Comparison of ENCODE assay signal across 8 mouse cellular contexts in the genomic region with DNA sequence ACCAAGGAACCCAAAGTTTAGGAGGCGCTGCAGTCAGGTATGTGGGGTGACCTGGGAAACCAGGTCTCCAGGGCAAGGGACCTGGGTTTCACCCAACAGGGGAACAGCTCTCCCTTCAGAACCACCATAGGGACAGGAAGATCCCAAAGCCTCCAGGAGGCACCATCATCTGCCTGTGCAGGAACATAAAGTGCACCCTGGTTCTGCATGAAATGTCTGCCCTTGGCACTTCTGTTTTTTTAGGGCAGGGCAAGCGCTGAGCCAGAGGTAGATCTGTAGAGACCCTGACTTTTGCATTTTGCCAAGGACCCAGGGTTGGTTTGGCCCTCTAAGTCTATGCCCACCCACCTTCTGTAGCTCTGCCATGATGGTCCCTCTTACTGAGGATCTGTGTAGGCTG. TPM values are rescaled to one million over a fixed set of nuclear protein-coding genes. Genes with fewer than 3 reads are reported as not detected.
DNase-seq lines count a peak whose midpoint lies in the region; ATAC-seq lines count a peak whose summit lies in the region.

No protein-coding gene starts in this region.

- intact Hi-C loops in heart, postnatal 14 days (cut with DNase I), result loop anchor here (5.0 kb wide), 1 partner anchor 190 kb away; no protein-coding TSS in a partner anchor

- no peaks in the 10 kb centered on the region for H3K9me3 ChIP-seq in heart, embryonic 12.5 days (replicated peaks)
- no peaks in the 10 kb centered on the region for H3K9me3 ChIP-seq in liver, embryonic 11.5 days (ENCODE audit: control insufficient read depth, low read length)
- no peaks in the 10 kb centered on the region for H3K9me3 ChIP-seq in stomach, embryonic 16.5 days (replicated peaks; ENCODE audit: control insufficient read depth, low read length)

- H3K4me3 ChIP-seq in heart, embryonic 12.5 days, result no peak overlapping the region
- H3K4me3 ChIP-seq in liver, embryonic 11.5 days (ENCODE audit: low read depth, low read length), result peak overlapping the region; percentile 78; the same call in 1 of the 2 replicates
- H3K4me3 ChIP-seq in stomach, embryonic 16.5 days (replicated peaks; ENCODE audit: low read length), result no peak overlapping the region

- H3K36me3 ChIP-seq in heart, embryonic 12.5 days, result peaks cover 39% of the 10 kb centered on the region
- peaks cover 26% of the 10 kb centered on the region for H3K36me3 ChIP-seq in liver, embryonic 11.5 days (ENCODE audit: control insufficient read depth, insufficient read depth, low read length)
- H3K36me3 ChIP-seq in stomach, embryonic 16.5 days (ENCODE audit: control insufficient read depth, insufficient read depth, low read length), result peaks cover 19% of the 10 kb centered on the region

- DNase-seq in heart, postnatal 14 days, result no peak
- peak; percentile 22 for DNase-seq in urinary bladder, adult 2 months (ENCODE audit: low spot score)
- no peak for DNase-seq in urinary bladder, postnatal 4 days (ENCODE audit: low spot score in 2 of 2)
- peak; percentile 28 for DNase-seq in liver, embryonic 11.5 days (ENCODE audit: low spot score)
- no peak for DNase-seq in ovary, postnatal 14 days (ENCODE audit: low spot score)
- DNase-seq in left cerebral cortex, adult 18-20 months (ENCODE audit: low spot score in 2 of 2), result no peak

- peaks cover 34% of the 10 kb centered on the region for H3K4me1 ChIP-seq in heart, embryonic 12.5 days (replicated peaks)
- H3K4me1 ChIP-seq in liver, embryonic 11.5 days (replicated peaks; ENCODE audit: control insufficient read depth, insufficient read depth, low read length), result peaks cover 37% of the 10 kb centered on the region
- H3K4me1 ChIP-seq in stomach, embryonic 16.5 days (ENCODE audit: control insufficient read depth, insufficient read depth, low read length), result peaks cover 34% of the 10 kb centered on the region

- WGBS in heart, embryonic 12.5 days, result 76% methylated on average over 2 of the region's 2 CpGs
- 88% methylated on average over 2 of the region's 2 CpGs for WGBS in liver, embryonic 11.5 days
- 75% methylated on average over 2 of the region's 2 CpGs for WGBS in stomach, embryonic 16.5 days

- no peak for ATAC-seq in heart, embryonic 12.5 days (ENCODE audit: insufficient number of reproducible peaks, low FRiP score)
- ATAC-seq in liver, embryonic 11.5 days (replicated peaks; ENCODE audit: low FRiP score), result no peak
- ATAC-seq in stomach, embryonic 16.5 days (ENCODE audit: insufficient read depth, low FRiP score), result no peak

- H3K27me3 ChIP-seq in heart, embryonic 12.5 days (replicated peaks), result no peaks in the 10 kb centered on the region
- no peaks in the 10 kb centered on the region for H3K27me3 ChIP-seq in liver, embryonic 11.5 days (replicated peaks; ENCODE audit: control insufficient read depth, insufficient read depth, low read length)
- H3K27me3 ChIP-seq in stomach, embryonic 16.5 days (ENCODE audit: control insufficient read depth, insufficient read depth, low read length), result no peaks in the 10 kb centered on the region

- no peak overlapping the region for H3K27ac ChIP-seq in heart, embryonic 12.5 days (ENCODE audit: poor library complexity, severe bottlenecking)
- H3K27ac ChIP-seq in liver, embryonic 11.5 days (ENCODE audit: low read depth, low read length), result 0 out of 2 replicates have a peak overlapping the region, but pooled peaks have one; percentile 19
- peak overlapping the region; percentile 98; the same call in 1 of the 2 replicates for H3K27ac ChIP-seq in stomach, embryonic 16.5 days (ENCODE audit: low read length)

- no peak overlapping the region for H3K9ac ChIP-seq in heart, embryonic 12.5 days
- H3K9ac ChIP-seq in liver, embryonic 11.5 days (ENCODE audit: low read depth, low read length), result peak overlapping the region; percentile 91; the same call in 1 of the 2 replicates
- H3K9ac ChIP-seq in stomach, embryonic 16.5 days (ENCODE audit: low read length), result peak overlapping the region; percentile 96; the same call in 1 of the 2 replicates

- peak overlapping the region; percentile 71 for H3K4me2 ChIP-seq in heart, embryonic 12.5 days
- H3K4me2 ChIP-seq in liver, embryonic 11.5 days, result peak overlapping the region; percentile 77
- H3K4me2 ChIP-seq in stomach, embryonic 16.5 days (ENCODE audit: low read depth, low read length), result peak overlapping the region; percentile 97

RNA-seq across cellular contexts. Expression of a gene that starts 2.3 kb away (rescaled TPM):
- polyA plus RNA-seq in heart, embryonic 12.5 days (2016; fragmentation: Nextera tagmentation; extraction: Ambion mirVana), result 64.2 and 65.3 TPM in 2 replicates
- total RNA-seq in heart, postnatal 14 days (2021), result 10 to 100 TPM; 41.0 to 47.0 TPM
- 139 and 214 TPM in 2 replicates for polyA plus RNA-seq in urinary bladder, adult 2 months (2012; rRNA removed)
- 44.5 and 51.2 TPM in 2 replicates for polyA plus RNA-seq in liver, embryonic 11.5 days (2014; fragmentation: Nextera tagmentation; extraction: Ambion mirVana)
- 70.9 and 83.3 TPM in 2 replicates for polyA plus RNA-seq in stomach, embryonic 16.5 days (2015; fragmentation: Nextera tagmentation; extraction: Ambion mirVana)
- 10 to 100 TPM; 51.5 to 70.2 TPM for total RNA-seq in left cerebral cortex, adult 18-20 months (2021)

RNA-seq across cellular contexts. Expression of a gene that starts 9.3 kb away (rescaled TPM):
- 46.8 and 48.8 TPM in 2 replicates for polyA plus RNA-seq in heart, embryonic 12.5 days (2016; fragmentation: Nextera tagmentation; extraction: Ambion mirVana)
- total RNA-seq in heart, postnatal 14 days (2021), result 10 to 100 TPM; 30.9 to 37.1 TPM
- 30.7 and 40.9 TPM in 2 replicates for polyA plus RNA-seq in urinary bladder, adult 2 months (2012; rRNA removed)
- polyA plus RNA-seq in liver, embryonic 11.5 days (2014; fragmentation: Nextera tagmentation; extraction: Ambion mirVana), result 63.0 and 68.5 TPM in 2 replicates
- polyA plus RNA-seq in stomach, embryonic 16.5 days (2015; fragmentation: Nextera tagmentation; extraction: Ambion mirVana), result 58.9 and 59.1 TPM in 2 replicates
- total RNA-seq in left cerebral cortex, adult 18-20 months (2021), result 10 to 100 TPM; 57.5 to 60.3 TPM

RNA-seq across cellular contexts. Expression of a gene that starts 10.2 kb away (rescaled TPM):
- 44.8 and 46.1 TPM in 2 replicates for polyA plus RNA-seq in heart, embryonic 12.5 days (2016; fragmentation: Nextera tagmentation; extraction: Ambion mirVana)
- total RNA-seq in heart, postnatal 14 days (2021), result 10 to 100 TPM; 20.4 to 27.3 TPM
- polyA plus RNA-seq in urinary bladder, adult 2 months (2012; rRNA removed), result 43.9 and 52.6 TPM in 2 replicates
- polyA plus RNA-seq in liver, embryonic 11.5 days (2014; fragmentation: Nextera tagmentation; extraction: Ambion mirVana), result 31.2 and 33.9 TPM in 2 replicates
- 32.6 and 33.8 TPM in 2 replicates for polyA plus RNA-seq in stomach, embryonic 16.5 days (2015; fragmentation: Nextera tagmentation; extraction: Ambion mirVana)
- total RNA-seq in left cerebral cortex, adult 18-20 months (2021), result 10 to 100 TPM; 70.4 to 77.9 TPM

RNA-seq across cellular contexts. Expression of a gene that starts 16.7 kb away (rescaled TPM):
- 12.4 and 13.4 TPM in 2 replicates for polyA plus RNA-seq in heart, embryonic 12.5 days (2016; fragmentation: Nextera tagmentation; extraction: Ambion mirVana)
- 1 to 10 TPM; 1.8 to 2.1 TPM for total RNA-seq in heart, postnatal 14 days (2021)
- 14.7 and 20.2 TPM in 2 replicates for polyA plus RNA-seq in urinary bladder, adult 2 months (2012; rRNA removed)
- 6.2 and 6.8 TPM in 2 replicates for polyA plus RNA-seq in liver, embryonic 11.5 days (2014; fragmentation: Nextera tagmentation; extraction: Ambion mirVana)
- 25.7 and 26.7 TPM in 2 replicates for polyA plus RNA-seq in stomach, embryonic 16.5 days (2015; fragmentation: Nextera tagmentation; extraction: Ambion mirVana)
- total RNA-seq in left cerebral cortex, adult 18-20 months (2021), result 10 to 100 TPM; 20.8 to 23.5 TPM

Comparison
In these comparisons a context has a peak if more than half of its experiments do, and no peak if none do; other contexts are left out.
1. DNase-seq: peak in urinary bladder, adult 2 months (single experiment) and liver, embryonic 11.5 days (single experiment); none in heart, postnatal 14 days (0 of 2), urinary bladder, postnatal 4 days (0 of 2), ovary, postnatal 14 days (single experiment) and left cerebral cortex, adult 18-20 months (0 of 2).
2. Peak in every context shown above with its lines, with median percentiles within 50 percentile points of each other: H3K4me2 ChIP-seq.